Mouse (Mus musculus) right cerebral cortex, adult 18-20 months (tissue): ENCODE results near the gene Camk2d.

Experiments
- DNase-seq: peaks from one replicate; pipeline ENCODE4 v3.0.0; 2022; ENCODE audit warnings: mixed read lengths

Camk2d gene

DNA sequence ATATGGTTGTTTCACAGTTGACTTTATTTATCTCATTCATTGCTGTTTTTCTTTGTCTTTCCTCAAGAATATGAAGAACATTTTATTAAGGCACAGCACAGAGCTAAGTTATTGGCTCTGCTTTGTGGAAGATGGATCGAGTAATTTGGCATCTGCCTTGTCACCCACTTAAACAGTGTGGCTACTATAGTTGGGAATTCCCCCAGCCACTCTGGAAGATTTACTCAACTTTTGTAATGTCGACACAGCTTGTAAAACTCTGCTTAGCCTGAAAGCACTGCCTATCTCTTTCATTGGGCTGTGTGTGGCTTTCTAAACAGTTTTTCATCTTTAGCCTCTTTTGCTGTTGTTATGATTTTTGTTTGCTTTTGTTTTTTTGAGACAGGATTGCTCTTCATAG is 56.3 kb downstream of the Camk2d start:
- no peak for DNase-seq

- DNase-seq = no peak
Observed at GRCm38 (mm10) chr3:126653118-126653517, 57.0 kb downstream of the Camk2d start.

DNA sequence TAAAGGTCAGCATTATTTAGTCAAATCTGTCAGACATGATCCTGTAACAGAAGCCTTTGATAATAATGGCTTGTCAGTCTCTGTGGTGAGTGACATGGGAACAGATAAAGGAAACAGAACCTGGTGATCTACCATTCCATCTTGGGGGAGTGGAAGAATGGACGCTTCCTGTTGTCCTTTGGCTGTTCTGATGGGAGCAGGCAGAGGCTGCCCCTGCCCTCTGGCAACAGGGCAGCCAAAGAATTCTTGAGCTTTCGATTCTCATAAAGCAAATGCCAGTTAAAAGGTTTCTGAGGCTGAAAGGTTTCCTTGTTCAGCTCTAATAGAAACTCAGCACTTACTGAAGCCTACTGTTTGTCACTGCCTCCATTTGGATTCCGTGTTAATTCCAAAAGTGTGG is 60.1 kb downstream of the Camk2d start:
- no peak for DNase-seq

- DNase-seq = no peak
Observed at GRCm38 (mm10) chr3:126657895-126658294, 61.8 kb downstream of the Camk2d start.

- no peak for DNase-seq
Observed at GRCm38 (mm10) chr3:126658791-126659190, 62.7 kb downstream of the Camk2d start.

DNA sequence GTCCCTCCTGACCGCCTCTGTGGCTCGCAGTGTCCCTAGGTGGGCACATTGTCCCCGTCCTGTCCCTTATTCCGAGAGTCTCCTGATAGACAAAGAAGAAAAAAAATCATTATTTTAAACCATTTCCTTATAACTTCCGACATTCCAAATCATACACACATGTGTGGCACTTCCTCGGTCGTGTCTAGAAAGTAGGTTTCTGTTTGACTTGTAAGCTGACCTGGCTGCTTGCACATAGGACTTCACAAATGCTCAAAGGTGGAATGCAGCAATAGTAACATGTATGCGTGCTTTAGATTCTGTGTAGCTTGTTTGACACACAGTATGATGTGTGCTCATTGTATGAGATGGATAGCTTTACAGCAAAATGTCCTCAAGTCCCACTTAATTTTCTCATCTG is 63.1 kb downstream of the Camk2d start:
- no peak for DNase-seq

DNA sequence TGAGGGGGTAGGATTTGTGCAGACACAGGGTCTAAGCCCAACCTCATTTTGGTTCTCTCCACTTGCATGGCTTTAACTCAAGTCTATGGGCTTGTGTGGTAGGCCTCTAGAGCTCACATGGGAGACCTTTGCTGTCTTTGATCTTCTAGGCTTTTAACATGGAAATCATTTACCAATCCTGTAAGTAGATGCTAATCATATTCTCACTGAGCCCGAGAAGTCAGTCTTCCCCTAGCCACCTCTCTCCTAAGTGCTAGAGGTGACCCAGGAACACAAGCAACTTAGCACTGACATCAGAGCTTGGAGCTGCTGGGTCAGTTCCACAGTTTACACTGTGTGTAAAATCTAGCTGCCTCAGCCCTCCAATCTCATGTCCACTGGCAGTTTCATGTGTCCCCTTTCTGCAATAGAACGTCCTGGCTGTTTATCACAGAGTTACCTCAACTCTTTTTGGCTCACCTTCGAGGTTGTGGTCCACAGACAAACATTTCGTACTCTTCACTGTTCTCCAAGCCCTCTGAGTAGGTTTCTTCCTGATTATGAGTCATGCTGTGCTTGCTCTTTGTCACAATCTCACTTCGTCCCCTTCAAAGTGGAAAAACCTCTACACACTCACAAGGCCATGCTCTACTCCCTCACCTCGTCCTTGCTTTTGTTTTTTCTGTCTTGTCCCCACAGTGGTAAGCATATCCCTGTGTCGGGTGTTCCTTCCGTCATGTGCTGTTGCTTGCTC is 63.9 kb downstream of the Camk2d start:
- DNase-seq = no peak

DNA sequence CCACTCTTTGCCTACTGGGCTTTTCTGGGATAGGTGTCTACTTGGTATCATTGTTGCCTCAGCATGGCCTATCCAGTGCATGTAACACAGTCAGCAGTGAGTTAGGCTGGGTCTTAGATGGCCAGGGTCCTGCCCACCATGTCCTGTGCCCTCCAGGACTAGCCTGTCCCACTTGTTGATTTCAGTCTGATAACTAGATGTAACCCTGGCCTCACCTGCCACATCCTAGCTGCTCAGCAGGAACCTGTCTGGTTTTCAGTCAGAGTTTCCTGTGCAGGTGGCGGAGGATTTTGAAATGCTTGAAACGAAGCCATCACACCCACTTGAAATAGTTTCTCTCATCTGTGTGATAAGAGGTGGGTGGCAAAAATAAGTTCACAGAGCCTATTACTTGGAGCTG is 64.5 kb downstream of the Camk2d start:
- DNase-seq = no peak

- peak; percentile 29 for DNase-seq
Observed at GRCm38 (mm10) chr3:126660986-126661385, 64.9 kb downstream of the Camk2d start.

GRCm38 (mm10) chr3:126661920-126662319 is 65.8 kb downstream of the Camk2d start:
- DNase-seq = no peak

GRCm38 (mm10) chr3:126663436-126663835 is 67.3 kb downstream of the Camk2d start:
- DNase-seq = no peak

DNA sequence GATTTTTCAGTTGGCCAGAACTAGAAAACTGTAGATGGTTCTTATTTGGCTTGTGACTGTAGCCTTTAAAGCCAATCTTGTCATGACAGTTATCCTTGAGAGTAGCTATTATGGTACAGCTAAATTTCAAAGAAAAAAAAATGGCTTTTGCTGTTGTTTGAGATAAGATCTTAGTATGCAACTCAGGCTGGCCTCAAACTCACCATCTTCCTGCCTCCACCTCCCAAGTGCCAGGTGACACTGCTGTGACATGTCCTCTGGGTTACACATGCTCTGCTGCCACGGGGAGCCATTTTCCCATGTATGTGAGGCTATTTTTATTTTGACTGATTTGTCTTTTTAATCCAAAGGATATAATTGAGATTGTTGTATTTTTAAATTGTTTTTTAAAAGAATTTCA is 69.8 kb downstream of the Camk2d start:
- no peak for DNase-seq

DNA sequence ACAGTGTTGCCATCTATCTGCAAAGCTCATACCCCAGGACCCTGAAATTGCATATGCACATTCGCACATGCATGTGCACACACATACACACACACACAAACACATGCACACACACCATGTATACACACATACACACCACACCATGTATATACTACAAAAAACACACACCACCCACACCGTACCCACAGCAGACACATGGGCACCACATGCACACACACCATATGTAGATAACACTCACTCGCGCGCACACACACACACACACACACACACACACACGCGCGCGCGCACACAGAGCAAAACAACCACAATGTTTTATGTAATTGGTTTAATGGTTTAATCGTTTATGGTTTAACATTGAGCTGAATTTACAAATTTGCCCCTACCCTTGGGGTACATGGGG is 70.9 kb downstream of the Camk2d start:
- DNase-seq = no peak

DNA sequence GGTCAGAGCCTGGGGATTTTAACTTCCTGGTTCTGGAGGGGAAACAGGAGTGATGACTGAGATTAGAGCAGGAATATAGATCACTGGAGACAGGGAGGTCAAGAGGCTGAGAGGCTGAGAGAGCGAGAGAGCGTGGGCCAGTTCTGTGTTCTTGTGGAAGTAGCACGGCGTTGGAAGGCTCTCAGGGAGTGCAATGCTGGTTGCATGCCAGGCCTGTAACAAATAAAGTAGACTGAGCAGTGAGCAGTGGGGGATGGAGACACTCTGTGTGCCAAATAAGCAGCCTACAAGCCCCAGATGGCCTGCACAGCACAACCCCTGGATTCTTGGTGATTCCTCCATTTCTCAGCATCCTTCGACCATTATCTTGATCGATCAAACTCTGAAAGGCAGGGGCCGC is 71.3 kb downstream of the Camk2d start:
- DNase-seq = peak; percentile 66

DNA sequence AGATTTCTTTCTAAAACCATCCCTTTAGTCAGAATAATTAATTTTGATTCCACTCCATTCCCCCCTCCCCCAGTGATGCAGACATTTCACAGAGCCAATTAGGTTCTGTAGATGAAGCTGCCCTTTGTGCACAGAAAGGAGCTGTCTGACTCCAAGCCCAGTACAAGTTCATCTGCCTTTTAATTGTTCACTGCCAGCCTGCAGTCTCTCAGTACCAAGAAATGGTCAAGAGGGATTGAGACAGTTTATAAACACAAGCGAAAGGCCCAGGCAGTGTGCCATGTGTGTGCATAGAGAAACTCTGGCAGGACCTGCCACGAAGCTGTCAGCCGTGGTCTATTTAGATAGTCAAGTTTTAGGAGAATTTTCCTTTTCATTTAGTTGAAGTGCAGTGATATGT is 72.0 kb downstream of the Camk2d start:
- DNase-seq = no peak

- DNase-seq = no peak
Observed at GRCm38 (mm10) chr3:126668692-126669091, 72.6 kb downstream of the Camk2d start.

DNA sequence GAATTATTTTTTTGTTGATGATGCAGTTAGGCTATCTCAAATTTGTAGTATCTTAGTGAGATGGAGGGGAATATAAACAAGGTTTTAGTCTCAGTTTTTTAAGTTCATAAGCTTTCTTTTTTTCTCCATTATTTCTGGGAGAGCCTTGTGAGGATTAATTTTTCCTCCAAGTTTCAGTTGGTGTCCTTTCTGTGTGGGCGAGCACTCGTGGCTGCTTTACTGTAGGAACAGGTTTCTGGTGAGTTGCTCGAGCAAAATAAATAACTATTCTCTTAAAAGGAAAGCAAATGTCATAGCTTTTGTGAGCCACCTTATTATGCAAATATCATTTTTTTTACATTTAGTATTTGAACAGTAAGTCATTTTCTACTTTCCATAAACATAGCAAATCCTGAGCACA is 74.3 kb downstream of the Camk2d start:
- no peak for DNase-seq

GRCm38 (mm10) chr3:126671292-126671691 is 75.2 kb downstream of the Camk2d start:
- DNase-seq = no peak

DNA sequence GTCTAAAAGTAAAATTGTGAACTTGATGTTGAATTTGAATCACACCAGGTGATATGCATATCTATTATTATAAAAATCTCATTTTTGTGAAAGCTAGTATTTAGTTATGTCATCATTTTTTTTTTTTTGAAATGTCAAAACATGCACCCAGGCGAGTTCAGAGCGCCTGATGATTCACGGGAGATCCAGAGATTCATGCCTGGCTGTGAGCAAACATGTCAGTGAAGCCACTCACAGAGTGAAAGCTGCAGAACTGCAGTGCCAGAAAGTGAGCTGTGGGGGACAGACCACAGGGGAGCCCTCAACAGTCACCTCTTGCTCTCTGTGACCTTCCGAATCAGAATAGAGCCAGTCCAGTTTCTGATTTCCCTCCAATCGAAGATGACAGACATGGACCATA is 84.9 kb downstream of the Camk2d start:
- DNase-seq = no peak

- no peak for DNase-seq
Observed at GRCm38 (mm10) chr3:126681996-126682395, 85.9 kb downstream of the Camk2d start.

DNA sequence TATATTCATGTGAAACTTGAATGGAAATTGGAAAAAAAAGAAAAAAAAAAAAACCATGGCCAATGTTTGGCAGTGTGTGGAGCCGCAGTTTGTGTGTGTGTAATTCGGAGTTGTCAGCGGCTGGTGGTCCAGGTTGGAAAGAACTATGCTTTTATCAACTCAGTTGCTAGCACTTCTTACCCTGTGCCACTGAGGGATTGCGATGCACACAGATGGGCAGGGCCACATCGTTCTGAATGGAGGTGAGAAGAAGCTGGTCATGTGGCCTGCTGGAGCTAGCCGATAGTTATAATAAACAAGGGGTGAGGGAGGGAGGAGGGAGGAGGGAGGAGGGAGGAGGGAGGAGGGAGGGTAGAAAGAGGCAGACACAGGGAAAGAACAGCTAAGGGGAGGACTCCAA is 89.3 kb downstream of the Camk2d start:
- DNase-seq = no peak

DNA sequence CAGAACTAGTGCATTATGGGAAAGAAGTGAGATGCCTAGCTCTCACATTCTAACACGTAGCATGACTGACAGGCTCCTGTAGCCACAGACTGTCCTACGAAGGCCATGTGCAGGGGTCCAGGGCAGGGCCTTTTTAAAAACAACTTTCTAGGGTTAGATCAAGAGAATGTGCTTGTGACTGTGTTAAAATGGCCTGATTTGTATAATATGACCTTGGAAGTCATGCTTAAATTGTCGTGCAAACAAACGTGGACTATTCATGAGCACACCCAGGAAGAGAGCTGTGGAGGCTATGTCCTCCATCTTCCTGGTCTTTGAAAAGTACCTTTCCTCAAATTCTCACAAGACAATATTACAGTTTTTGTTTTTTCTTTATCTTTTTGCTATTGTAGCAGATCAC is 91.0 kb downstream of the Camk2d start:
- DNase-seq = no peak

DNA sequence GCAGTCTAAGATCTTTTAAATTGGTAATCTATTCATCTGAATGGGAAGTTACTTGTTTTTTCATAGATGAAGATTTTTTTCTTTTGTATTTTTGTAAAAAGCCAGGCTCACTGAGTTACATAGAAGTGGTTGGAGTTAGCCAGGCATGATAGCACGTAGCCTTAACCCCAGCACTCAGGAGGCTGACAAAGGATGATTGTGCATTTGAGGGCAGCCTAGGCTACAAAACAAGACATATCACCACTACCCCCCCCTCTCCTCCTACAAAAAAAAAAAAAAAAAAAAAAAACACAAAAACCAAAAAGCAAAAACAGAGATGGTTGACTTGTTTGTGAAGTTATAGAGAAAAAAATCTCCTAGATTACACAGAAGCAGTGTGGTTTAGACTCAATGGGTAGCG is 92.4 kb downstream of the Camk2d start:
- no peak for DNase-seq

DNA sequence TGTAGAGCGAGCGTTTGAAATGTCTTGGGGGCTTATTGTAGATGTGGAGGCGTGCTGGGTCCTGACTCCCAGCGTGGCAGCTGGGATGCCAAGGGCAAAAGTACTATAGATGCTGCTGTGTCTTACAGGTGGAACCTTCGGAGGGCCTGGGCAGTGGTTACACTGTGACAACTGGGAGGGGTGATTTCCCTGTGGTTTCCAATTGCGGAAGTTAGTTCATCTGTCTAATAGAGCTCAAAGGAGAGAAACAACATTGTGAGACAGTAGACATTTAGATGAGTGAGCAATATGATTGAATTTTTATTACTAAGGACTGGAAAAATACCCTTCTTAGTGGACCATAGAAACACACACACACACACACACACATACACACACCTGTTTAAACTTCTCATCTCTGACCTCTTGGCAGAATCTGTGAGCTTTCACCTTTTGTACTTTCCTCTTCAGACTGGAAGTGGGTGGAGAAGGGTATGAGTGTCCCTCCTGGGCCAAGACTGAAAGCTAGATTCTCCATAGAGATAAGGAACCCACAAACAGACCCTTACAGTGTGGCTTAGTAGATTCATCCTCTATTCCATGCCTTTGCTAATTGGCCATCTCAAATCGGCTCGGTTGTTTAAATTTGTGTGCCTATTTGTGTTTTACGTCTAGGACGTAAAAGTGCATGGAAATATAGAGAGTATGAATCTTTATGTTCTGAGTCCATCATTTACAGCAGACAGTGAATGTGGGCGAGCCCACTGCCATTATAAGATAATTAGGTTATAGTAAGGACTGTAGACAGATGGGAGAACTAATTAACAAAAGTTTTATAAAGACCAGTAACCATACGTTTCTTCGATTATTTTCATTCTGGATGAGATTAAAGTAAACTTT is 94.8 kb downstream of the Camk2d start:
- DNase-seq = no peak
